Mouse (Mus musculus): Measurements from ENCODE around the gene Best1.

The Best1 gene

GRCm38 (mm10) chr19:10022414-10023303, 21.2 kb upstream of the Best1 start:
- DNase-seq: no peak

DNA sequence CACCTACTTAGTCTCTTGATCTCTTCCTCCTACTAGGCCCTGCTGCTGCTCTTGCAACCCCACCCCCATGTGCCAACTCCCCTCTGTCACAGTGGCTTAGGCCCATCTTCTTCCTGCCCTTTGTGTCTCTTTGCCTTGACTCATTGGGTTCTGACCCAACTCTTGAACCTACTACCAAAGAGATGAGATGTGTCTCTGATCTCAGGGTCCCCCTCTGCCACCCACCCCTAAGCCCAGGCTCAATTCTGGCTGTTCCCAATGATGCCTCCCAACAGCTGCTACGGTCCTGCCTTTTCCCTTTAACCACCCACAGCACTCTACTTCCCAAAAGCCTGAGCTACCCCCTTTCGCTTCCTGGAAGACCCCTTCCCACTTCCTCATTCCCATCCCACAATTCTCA, 20.5 kb upstream of the Best1 start:
- no peak for DNase-seq

GRCm38 (mm10) chr19:10019214-10019760, 17.9 kb upstream of the Best1 start:
- no peak for DNase-seq

GRCm38 (mm10) chr19:10018527-10018818, 17.0 kb upstream of the Best1 start:
- DNase-seq: no peak

GRCm38 (mm10) chr19:10017637-10018526, 16.4 kb upstream of the Best1 start:
- DNase-seq: peak; percentile 57 to 63

GRCm38 (mm10) chr19:10016151-10016550, 14.7 kb upstream of the Best1 start:
- no peak for DNase-seq

DNA sequence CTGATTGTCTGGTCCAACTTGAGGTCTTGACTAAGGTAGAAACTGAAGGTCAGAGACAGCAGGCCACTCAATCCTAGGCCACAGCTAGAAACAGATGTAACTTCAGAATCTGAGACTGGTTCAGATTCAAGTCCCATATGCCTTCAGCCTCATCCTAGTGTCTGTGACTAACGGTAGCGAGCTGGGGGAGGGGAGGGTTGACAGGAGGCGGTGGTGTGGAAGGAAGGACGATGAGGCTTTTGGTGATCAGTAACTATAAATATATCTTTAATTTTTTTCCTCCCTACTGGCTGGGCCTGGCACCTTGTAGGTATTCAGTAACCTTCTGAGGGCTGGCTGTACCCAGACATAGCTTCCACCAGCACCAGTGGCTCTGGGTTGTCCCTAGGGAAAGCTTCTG, 14.0 kb upstream of the Best1 start:
- DNase-seq: no peak

DNA sequence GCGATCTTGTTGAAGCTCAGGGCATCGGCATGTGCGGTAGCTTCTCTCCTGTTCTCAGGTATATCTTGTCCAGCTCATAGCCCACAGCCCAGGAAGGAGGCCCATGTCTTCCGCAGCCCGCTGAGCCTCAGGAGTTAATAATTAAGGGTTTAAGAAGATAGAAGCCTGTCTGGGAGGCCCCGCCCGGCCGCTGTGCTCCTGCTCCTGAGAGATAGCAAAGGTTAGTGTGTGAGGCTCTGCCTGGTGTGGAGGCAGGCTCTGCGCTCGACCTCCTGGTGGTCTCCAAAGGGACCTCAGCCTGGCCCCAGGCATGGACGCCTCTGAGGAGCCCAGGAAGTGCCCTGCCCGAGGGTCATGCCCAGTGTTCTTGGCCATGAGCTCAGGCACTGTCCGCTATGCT, 13.4 kb upstream of the Best1 start:
- DNase-seq: no peak

DNA sequence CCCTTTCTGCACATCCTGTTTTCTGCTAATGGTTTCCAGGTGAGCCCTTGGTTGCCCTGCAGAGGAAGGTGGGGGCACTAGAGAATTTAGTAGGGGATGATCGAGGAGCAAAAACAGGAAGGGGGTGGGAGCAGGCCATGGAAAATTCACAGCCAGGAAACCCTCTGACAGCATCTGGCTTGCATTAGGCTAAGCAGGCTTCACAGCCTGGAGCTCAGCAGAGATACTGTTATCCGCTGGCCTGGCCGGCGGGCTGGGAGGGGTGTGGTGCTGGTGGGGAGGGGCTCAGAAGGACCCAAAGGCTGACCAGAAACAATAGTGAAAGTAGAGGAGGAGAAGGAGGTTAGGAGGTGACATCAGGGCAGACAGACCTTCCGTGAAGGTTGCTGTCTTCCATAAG, 12.5 kb upstream of the Best1 start:
- no peak for DNase-seq

- DNase-seq: no peak
Observed at GRCm38 (mm10) chr19:10013348-10013747, 11.9 kb upstream of the Best1 start.

DNA sequence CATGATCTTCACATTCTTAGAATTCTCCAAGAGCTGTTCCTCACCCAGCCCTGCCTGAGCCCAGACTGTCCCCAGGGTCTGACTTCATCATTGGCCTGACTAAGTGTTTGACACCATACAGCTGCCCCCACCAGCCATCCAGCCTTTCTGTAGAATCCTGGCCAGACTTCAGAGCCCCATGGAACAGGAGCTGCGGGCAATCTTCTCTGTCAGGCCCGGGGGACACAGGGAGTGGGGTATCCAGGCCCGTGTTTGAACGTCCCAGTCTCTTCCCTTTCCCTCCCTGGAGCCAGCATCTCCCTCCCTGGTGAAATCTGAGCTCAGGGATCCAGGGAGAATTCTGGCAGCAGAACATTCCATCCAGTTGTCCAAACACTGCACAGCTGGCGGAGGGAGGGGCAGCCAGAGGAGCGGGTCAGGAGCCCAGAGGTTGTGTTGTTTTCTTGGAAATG, 11.4 kb upstream of the Best1 start:
- DNase-seq: no peak

DNA sequence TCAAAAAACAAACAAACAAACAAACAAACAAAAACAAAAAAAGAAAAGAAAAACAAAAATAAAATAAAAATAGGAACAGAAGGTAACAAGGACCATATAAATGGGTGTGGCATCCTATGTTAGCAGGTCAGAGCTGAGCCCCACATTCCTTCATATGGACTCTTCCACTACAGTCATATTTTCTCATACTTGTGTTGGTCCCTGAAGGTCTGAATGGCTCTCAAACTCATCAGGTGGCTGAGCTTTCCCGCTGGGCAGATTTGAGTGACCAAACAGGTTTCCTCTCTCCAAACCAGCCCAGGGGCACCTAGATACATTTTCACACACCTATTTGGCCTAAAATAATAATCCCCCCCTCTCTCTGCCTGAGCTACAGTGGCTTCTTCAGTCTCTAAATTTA, 10.0 kb upstream of the Best1 start:
- DNase-seq: no peak

DNA sequence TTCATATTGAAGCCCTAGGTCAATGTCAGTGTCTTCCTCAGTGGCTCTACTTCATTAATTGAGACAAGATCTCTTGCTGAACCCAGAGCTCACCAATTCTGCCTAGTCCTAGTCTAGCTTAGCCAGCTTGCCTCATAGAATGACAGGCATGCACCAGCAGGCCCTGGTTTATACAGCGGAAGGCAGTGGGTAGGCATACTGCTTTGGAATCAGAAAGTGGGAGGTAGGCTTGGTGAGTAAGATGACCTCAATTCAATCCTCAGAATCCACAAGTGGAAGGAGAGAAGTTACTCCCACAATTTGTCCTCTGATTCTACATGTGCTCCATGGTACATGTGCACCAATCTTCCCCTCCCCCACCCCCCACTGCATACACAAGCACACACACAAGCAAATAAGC, 2.3 kb upstream of the Best1 start:
- no peak for DNase-seq

GRCm38 (mm10) chr19:10000330-10000729, 1.1 kb downstream of the Best1 start:
- DNase-seq: no peak

GRCm38 (mm10) chr19:9998736-9999486, 2.5 kb downstream of the Best1 start:
- DNase-seq: no peak

DNA sequence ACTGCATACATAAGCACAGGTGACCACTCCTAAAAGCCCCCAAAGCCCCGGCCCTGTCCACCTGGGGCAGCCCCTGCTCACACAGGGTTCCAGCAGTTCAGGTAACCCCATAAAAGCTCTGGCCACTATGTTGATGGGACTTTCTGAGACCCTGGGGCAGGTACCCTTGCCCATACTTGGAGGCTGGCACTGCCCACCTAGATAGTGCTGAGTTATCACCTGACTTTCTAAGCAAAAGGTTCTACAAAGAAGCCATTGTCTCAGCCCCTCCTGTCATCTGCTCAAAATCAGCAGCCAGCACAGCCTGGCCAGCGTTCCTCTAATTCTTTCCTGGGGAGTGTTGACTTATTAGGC, 3.4 kb downstream of the Best1 start:
- DNase-seq: no peak

DNA sequence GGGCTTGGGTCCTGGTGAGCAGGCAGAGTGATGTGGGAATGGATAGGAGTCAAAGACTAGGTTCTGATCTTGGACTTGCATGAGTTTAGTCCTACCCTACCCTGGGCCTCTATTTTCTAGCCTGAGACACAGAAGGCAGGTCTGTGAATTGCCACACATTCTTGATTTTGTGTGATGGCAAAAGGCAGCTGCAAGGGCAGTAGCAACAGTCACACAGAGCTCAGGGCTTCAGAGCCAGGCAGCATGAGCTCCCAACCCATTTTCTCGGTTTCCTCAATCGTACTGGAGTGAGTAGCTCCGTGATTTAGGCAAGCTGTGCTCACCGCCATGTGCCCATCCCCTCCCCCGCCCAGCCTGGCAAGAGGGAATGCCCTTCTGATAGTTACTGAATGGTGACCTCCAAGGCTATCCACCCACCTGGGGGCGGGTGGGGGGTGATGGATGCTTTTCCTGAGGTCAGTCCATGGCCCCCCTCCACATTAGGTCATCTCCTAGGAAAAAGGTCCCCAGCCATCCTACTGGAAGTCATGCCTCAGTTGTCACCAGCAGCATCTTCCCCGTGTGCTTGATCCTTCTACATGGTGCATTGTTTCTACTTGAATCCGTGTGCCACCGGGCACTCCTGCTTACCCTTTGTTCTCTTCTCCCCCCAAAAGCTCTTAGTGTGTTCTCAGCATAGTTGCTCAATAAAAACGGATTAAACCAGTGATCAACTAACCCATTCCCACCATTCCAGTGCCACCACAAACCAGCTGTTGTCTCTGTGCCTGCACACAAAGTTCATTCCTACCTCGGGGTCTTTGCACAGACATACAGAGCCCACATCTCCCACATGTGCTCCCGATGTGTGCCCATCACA, 4.0 kb downstream of the Best1 start:
- DNase-seq: no peak

DNA sequence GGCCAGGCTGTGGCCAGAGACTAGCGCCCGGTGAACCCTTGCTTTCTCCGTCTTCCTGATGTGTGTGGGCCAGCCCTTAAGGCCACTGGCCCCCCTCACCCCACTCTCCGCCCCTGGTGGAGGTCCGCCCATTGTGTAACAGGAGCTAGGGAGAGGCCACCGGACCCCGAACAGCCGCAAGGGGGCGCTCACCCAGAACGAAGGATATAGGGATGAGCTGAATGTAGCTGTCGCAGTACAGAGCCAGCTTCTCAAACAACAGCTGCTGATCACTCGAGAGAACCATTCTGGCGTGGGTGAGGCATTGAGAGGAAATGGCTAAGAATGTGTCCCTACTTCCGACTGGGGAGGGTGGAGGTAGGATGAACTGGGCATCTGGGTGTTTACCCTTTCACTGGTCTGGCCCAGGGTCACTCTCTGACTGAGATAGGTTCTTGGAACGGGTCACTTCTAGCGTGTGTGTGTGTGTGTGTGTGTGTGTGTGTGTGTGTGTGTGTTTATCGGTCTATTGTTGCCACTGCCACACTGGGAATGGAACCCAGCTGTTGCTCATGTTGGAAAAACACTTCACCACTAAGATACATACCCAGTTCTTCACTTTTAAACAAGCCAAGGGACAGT, 8.3 kb downstream of the Best1 start:
- peak; percentile 80 to 83 for DNase-seq

DNA sequence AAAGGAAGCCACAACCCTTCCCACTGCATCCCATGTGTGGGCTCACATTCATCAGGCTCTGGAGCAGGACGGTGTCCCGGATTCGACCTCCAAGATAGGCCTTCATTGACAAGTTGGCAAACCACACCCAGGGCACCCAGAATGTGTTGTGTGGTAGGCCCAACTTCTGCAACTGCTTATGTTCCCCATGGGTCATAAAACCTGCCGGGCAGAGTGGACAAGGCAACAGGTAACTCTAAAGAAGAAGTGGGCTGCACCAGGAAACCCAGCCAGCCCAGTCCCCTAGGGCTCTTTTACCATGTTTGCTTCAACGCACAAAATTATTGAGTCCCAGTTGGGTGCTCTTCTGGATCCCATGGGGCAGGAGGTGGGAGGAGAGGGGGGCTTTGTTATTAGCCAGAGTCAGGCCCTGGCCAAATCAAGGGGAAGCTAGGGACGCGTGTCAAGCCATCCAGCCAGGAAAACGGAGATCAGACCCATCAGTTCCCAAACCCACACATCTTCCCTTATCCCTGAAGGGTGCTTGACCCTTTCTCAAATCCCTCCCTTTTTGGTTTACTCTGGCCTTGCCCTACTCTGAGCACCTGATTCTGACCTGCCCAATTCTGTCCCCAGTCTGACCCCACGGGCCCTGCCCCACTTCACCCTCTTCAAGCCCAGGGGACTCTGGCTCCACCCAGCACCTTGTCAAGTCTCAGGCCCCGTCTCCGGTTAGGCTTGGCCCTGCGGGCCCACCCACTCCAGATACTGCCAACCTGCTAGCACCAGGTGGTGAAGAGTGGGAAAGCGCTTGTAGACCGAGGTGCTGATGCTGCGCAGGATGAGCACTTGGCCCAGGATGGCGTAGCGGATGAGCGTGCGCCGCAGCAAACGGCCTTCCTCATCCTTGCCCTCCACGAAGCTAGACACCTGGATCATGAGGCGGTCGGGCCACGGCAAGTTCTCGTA, 9.1 kb downstream of the Best1 start:
- DNase-seq: peak in 1 of 2 experiments; percentile 23

DNA sequence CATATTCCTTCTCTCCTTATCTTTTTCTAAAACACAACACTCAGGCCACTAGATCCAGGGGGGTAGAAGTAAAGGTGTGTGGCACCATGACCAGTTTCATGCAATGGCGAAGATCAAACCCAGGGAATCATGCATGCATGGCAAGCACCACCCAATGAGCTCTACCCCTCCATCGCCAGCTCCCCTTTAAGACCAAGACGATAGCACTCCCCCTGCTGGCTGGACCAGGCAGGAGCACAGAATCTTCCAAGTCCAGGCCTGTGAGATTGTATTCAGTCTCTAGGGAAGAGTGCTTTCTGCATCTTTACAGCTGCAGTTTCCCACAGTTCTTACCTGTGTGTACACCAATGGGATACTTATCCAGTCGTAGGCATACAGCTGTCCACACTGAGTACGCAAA, 10.1 kb downstream of the Best1 start:
- peak; percentile 76 to 80 for DNase-seq
